Mouse (Mus musculus) lung, embryonic 16.5 days (tissue): ENCODE measurements around the gene Cib1. TPM values are rescaled to one million over a fixed set of nuclear protein-coding genes. Genes with fewer than 3 reads are reported as not detected.

Experiments
- ATAC-seq: fragments of 200-750 bp; cut with Nextera tagmentation; 2 replicates; pipeline ENCODE4 v1.8.0; 2017; ENCODE audit warnings: low read depth, mild to moderate bottlenecking, moderate library complexity
- H3K27ac ChIP-seq: fragments of 300-500 bp; sonication (generic); 2 replicates; pipeline ENCODE4 v1.5.1; 2014; ENCODE audit warnings: mild to moderate bottlenecking, control low read depth, low read length
- H3K27me3 ChIP-seq: fragments of 300-500 bp; sonication (generic); 2 replicates; pipeline ENCODE4 v1.6.1; 2014; ENCODE audit warnings: low read depth, low read length, mixed read lengths; ENCODE audit not compliant: control insufficient read depth, insufficient read depth
- H3K36me3 ChIP-seq: fragments of 300-500 bp; sonication (generic); 2 replicates; pipeline ENCODE4 v1.6.1; 2014; ENCODE audit warnings: low read length; ENCODE audit not compliant: control insufficient read depth, insufficient read depth
- H3K4me1 ChIP-seq: fragments of 300-500 bp; sonication (generic); replicated peaks from 2 replicates; pipeline ENCODE4 v1.6.1; 2014; ENCODE audit warnings: low read length, mixed read lengths; ENCODE audit not compliant: control insufficient read depth, insufficient read depth
- H3K4me2 ChIP-seq: fragments of 300-500 bp; sonication (generic); 2 replicates; pipeline ENCODE4 v1.6.1; 2014; ENCODE audit warnings: low read depth, low read length, control low read depth
- H3K4me3 ChIP-seq: fragments of 300-500 bp; sonication (generic); 2 replicates; pipeline ENCODE4 v1.5.1; 2014; ENCODE audit warnings: mild to moderate bottlenecking, low read length, control low read depth
- H3K9ac ChIP-seq: fragments of 300-500 bp; sonication (generic); 2 replicates; pipeline ENCODE4 v1.6.1; 2014; ENCODE audit warnings: low read length, control low read depth
- H3K9me3 ChIP-seq: fragments of 300-500 bp; sonication (generic); 2 replicates; pipeline ENCODE4 v1.6.1; 2016; ENCODE audit warnings: low read length; ENCODE audit not compliant: control insufficient read depth
- WGBS: fragments of 180-500 bp; shearing (Covaris S2); extraction: QIAGEN DNeasy Blood & Tissue Kit; methylation state at CpG from one replicate; pipeline ENCODE4 v1.1.7; 2014; 5-methylcytosine and 5-hydroxymethylcytosine counted together
- polyA plus RNA-seq: library from polyadenylated mRNA; unstranded; fragments of >200 nt; fragmentation: Nextera tagmentation; extraction: Ambion mirVana; gene quantifications from 2 replicates; pipeline ENCODE4 v1.2.1, GENCODE M21; 2015

The Cib1 gene
- polyA plus RNA-seq, 1 experiment from 2014 or later: 88.4 TPM

DNA sequence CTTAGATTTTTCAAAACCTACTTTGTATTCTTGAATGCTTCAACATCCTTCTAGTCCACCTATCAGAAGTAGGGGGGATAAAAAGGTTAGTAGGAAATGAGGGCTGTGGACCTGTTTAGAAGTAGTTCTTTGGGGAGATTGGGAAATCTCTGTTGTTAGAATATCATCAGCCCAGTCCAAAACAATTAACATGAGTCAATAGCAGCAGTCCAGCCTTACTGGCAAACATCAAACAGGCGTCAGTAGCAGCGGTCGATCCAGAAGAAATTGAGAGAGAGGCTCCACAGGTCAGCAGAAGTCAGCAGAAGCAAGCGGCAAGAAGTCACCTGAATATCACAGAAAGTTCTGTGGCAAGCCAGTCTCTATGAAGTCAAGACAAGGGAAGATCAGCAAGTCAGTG, 12.2 kb upstream of the Cib1 start:
- Histone ChIP-seq H3K4me1 (0 out of 2 replicates have a peak, but pooled peaks cover 4% of the 10 kb centered on the region), H3K4me2 (no peak overlapping the region), H3K27me3 (no peaks in the 10 kb centered on the region), H3K9ac (no peak overlapping the region), H3K9me3 (no peaks in the 10 kb centered on the region), H3K27ac (no peak overlapping the region), H3K36me3 (0 out of 2 replicates have a peak, but pooled peaks cover 3% of the 10 kb centered on the region), H3K4me3 (no peak overlapping the region)
- 90% methylated on average over 4 of the region's 4 CpGs for WGBS
- no peak for ATAC-seq

- H3K4me2 ChIP-seq: no peak overlapping the region
- peaks cover 9% of the 10 kb centered on the region; the same call in 1 of the 2 replicates for H3K36me3 ChIP-seq
- ATAC-seq: no peak
- no peaks in the 10 kb centered on the region for H3K9me3 ChIP-seq
- no peak overlapping the region for H3K9ac ChIP-seq
- H3K27me3 ChIP-seq: no peaks in the 10 kb centered on the region
- H3K27ac ChIP-seq: peak overlapping the region; percentile 45
- 0 out of 2 replicates have a peak, but pooled peaks cover 2% of the 10 kb centered on the region for H3K4me1 ChIP-seq
- 39% methylated on average over 4 of the region's 4 CpGs for WGBS
- no peak overlapping the region for H3K4me3 ChIP-seq
Observed at GRCm38 (mm10) chr7:80241661-80242060, 9.0 kb upstream of the Cib1 start.

- Histone ChIP-seq H3K4me1 (peaks cover 6% of the 10 kb centered on the region), H3K27ac (no peak overlapping the region), H3K27me3 (no peaks in the 10 kb centered on the region), H3K9me3 (no peaks in the 10 kb centered on the region), H3K4me2 (no peak overlapping the region), H3K4me3 (no peak overlapping the region), H3K9ac (no peak overlapping the region), H3K36me3 (peaks cover 9% of the 10 kb centered on the region; the same call in 1 of the 2 replicates)
- 84% methylated on average over 10 of the region's 10 CpGs for WGBS
- ATAC-seq: no peak
Observed at GRCm38 (mm10) chr7:80238542-80238941, 5.9 kb upstream of the Cib1 start.

DNA sequence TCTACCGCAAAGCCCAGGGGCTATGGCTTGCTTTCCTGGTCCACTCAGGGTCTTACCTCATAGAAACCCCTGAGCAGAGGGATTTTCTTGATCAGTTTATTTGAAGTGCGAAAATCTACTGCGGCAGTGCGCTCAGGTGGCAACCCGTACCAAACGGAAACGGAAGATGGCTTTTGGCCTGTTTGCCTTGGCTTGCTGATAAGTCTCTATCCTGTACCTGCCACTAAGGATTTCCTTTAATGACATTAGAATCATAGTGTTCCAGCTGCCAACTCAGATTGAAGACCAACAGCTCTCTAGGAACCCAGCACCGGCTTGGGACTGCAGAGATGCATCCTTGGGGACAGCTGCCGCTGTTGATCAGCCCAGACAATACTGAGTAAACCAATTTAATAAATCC, 1.2 kb upstream of the Cib1 start:
- Histone ChIP-seq H3K36me3 (peaks cover 6% of the 10 kb centered on the region; the same call in 1 of the 2 replicates), H3K27me3 (no peaks in the 10 kb centered on the region), H3K27ac (no peak overlapping the region), H3K4me2 (peak overlapping the region; percentile 95), H3K4me3 (peak overlapping the region; percentile 83), H3K9ac (peak overlapping the region; percentile 57), H3K4me1 (peaks cover 20% of the 10 kb centered on the region), H3K9me3 (no peaks in the 10 kb centered on the region)
- 64% methylated on average over 9 of the region's 9 CpGs for WGBS
- no peak for ATAC-seq

DNA sequence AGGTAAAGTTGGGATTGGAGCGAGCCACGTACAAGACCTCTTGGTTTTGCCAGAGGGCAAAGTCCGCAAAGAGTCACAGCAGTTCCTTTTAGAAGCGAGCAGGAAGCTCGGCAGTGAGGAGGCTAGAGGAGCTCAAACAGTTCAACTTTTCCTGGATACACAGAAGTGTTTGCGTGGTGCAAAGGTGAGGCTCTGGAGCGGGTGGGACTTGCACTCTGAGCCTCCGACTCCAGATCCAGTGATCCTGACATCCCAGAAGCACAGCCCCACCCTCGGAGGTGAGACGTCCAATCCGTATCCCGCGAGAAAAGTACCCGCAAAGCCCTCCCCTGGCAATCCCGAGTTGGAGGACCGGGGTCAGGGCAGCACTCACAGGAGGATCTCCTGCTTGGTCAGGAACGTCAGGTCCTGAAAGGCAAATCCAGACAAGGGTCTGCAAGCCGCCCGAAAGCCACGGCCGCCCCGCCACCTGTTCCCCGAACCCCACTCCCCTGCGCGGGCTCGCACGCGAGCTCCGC, 583 bp downstream of the Cib1 start:
- Histone ChIP-seq H3K4me3 (peak overlapping the region; percentile 83), H3K9me3 (no peaks in the 10 kb centered on the region), H3K36me3 (peaks cover 8% of the 10 kb centered on the region), H3K4me1 (peaks cover 20% of the 10 kb centered on the region), H3K27ac (peak overlapping the region; percentile 75), H3K27me3 (no peaks in the 10 kb centered on the region), H3K4me2 (peak overlapping the region; percentile 95), H3K9ac (peak overlapping the region; percentile 70)
- ATAC-seq: peak; percentile 30
- WGBS: 2% methylated on average over 29 of the region's 29 CpGs

GRCm38 (mm10) chr7:80230196-80230595, 2.4 kb downstream of the Cib1 start:
- Histone ChIP-seq H3K27ac (no peak overlapping the region), H3K4me1 (peaks cover 20% of the 10 kb centered on the region), H3K9ac (no peak overlapping the region), H3K36me3 (peaks cover 16% of the 10 kb centered on the region), H3K4me2 (no peak overlapping the region), H3K9me3 (no peaks in the 10 kb centered on the region), H3K27me3 (no peaks in the 10 kb centered on the region), H3K4me3 (no peak overlapping the region)
- no peak for ATAC-seq
- WGBS: 69% methylated on average over 6 of the region's 6 CpGs

- Histone ChIP-seq H3K36me3 (peaks cover 30% of the 10 kb centered on the region), H3K9me3 (no peaks in the 10 kb centered on the region), H3K27me3 (no peaks in the 10 kb centered on the region), H3K9ac (no peak overlapping the region), H3K27ac (no peak overlapping the region), H3K4me3 (no peak overlapping the region), H3K4me2 (no peak overlapping the region), H3K4me1 (peaks cover 11% of the 10 kb centered on the region)
- 94% methylated on average over 4 of the region's 4 CpGs for WGBS
- no peak for ATAC-seq
Observed at GRCm38 (mm10) chr7:80227065-80227464, 5.5 kb downstream of the Cib1 start.

- 83% methylated on average over 4 of the region's 4 CpGs for WGBS
- no peak overlapping the region for H3K9ac ChIP-seq
- no peaks in the 10 kb centered on the region for H3K4me1 ChIP-seq
- H3K36me3 ChIP-seq: peaks cover 31% of the 10 kb centered on the region
- ATAC-seq: no peak
- no peak overlapping the region for H3K4me2 ChIP-seq
- H3K9me3 ChIP-seq: no peaks in the 10 kb centered on the region
- H3K27ac ChIP-seq: no peak overlapping the region
- H3K4me3 ChIP-seq: no peak overlapping the region
- H3K27me3 ChIP-seq: no peaks in the 10 kb centered on the region
Observed at GRCm38 (mm10) chr7:80221179-80221750, 11.3 kb downstream of the Cib1 start.

GRCm38 (mm10) chr7:80220237-80220797, 12.3 kb downstream of the Cib1 start:
- 91% methylated on average over 9 of the region's 9 CpGs for WGBS
- Histone ChIP-seq H3K4me1 (no peaks in the 10 kb centered on the region), H3K9me3 (no peaks in the 10 kb centered on the region), H3K27ac (no peak overlapping the region), H3K36me3 (peaks cover 32% of the 10 kb centered on the region), H3K9ac (no peak overlapping the region), H3K27me3 (no peaks in the 10 kb centered on the region), H3K4me3 (no peak overlapping the region), H3K4me2 (no peak overlapping the region)
- no peak for ATAC-seq
